Mouse (Mus musculus): ENCODE measurements around the gene Col15a1. TPM values are rescaled to one million over a fixed set of nuclear protein-coding genes. Genes with fewer than 3 reads are reported as not detected.

The Col15a1 gene
- polyA plus RNA-seq, 1 experiment from 2014 or later, result 2.0 TPM

- no peaks in the 10 kb centered on the region for H3K4me1 ChIP-seq (ENCODE audit: control insufficient read depth, insufficient read depth, low read length)
- no peaks in the 10 kb centered on the region for H3K27me3 ChIP-seq (ENCODE audit: control insufficient read depth, insufficient read depth, low read length)
- 72% methylated on average over 3 of the region's 3 CpGs for WGBS (ENCODE audit: insufficient replicate concordance)
- no peak overlapping the region for H3K4me2 ChIP-seq
- H3K9me3 ChIP-seq (replicated peaks; ENCODE audit: control insufficient read depth, low read length), result no peaks in the 10 kb centered on the region
- no peak overlapping the region for H3K4me3 ChIP-seq (ENCODE audit: low read depth, low read length)
- ATAC-seq (replicated peaks; ENCODE audit: insufficient number of reproducible peaks, low FRiP score, low TSS enrichment), result no peak
- no peak overlapping the region for H3K27ac ChIP-seq (ENCODE audit: low read depth, low read length)
- no peak overlapping the region for H3K9ac ChIP-seq (ENCODE audit: low read depth, low read length)
- no peaks in the 10 kb centered on the region for H3K36me3 ChIP-seq (ENCODE audit: control insufficient read depth, insufficient read depth, low read length)
Observed at GRCm38 (mm10) chr4:47327782-47328181, 119.8 kb downstream of the Col15a1 start.

- ATAC-seq (replicated peaks; ENCODE audit: insufficient number of reproducible peaks, low FRiP score, low TSS enrichment), result no peak
- Histone ChIP-seq H3K9ac (ENCODE audit: low read depth, low read length) (no peak overlapping the region), H3K4me2 (no peak overlapping the region), H3K4me1 (ENCODE audit: control insufficient read depth, insufficient read depth, low read length) (no peaks in the 10 kb centered on the region), H3K4me3 (ENCODE audit: low read depth, low read length) (no peak overlapping the region), H3K9me3 (replicated peaks; ENCODE audit: control insufficient read depth, low read length) (no peaks in the 10 kb centered on the region), H3K36me3 (ENCODE audit: control insufficient read depth, insufficient read depth, low read length) (no peaks in the 10 kb centered on the region), H3K27ac (ENCODE audit: low read depth, low read length) (no peak overlapping the region), H3K27me3 (ENCODE audit: control insufficient read depth, insufficient read depth, low read length) (no peaks in the 10 kb centered on the region)
- 10% methylated on average over 1 of the region's 1 CpGs for WGBS (ENCODE audit: insufficient replicate concordance)
Observed at GRCm38 (mm10) chr4:47329285-47329684, 121.3 kb downstream of the Col15a1 start.

GRCm38 (mm10) chr4:47330378-47331052, 122.6 kb downstream of the Col15a1 start:
- no peak for ATAC-seq (replicated peaks; ENCODE audit: insufficient number of reproducible peaks, low FRiP score, low TSS enrichment)
- 82% methylated on average over 13 of the region's 13 CpGs for WGBS (ENCODE audit: insufficient replicate concordance)
- Histone ChIP-seq H3K4me3 (ENCODE audit: low read depth, low read length) (no peak overlapping the region), H3K9me3 (replicated peaks; ENCODE audit: control insufficient read depth, low read length) (no peaks in the 10 kb centered on the region), H3K27ac (ENCODE audit: low read depth, low read length) (no peak overlapping the region), H3K36me3 (ENCODE audit: control insufficient read depth, insufficient read depth, low read length) (no peaks in the 10 kb centered on the region), H3K4me2 (no peak overlapping the region), H3K9ac (ENCODE audit: low read depth, low read length) (no peak overlapping the region), H3K4me1 (ENCODE audit: control insufficient read depth, insufficient read depth, low read length) (no peaks in the 10 kb centered on the region), H3K27me3 (ENCODE audit: control insufficient read depth, insufficient read depth, low read length) (no peaks in the 10 kb centered on the region)

GRCm38 (mm10) chr4:47332812-47333343, 124.9 kb downstream of the Col15a1 start:
- no peak for ATAC-seq (replicated peaks; ENCODE audit: insufficient number of reproducible peaks, low FRiP score, low TSS enrichment)
- no peak overlapping the region for H3K27ac ChIP-seq (ENCODE audit: low read depth, low read length)
- 82% methylated on average over 6 of the region's 6 CpGs for WGBS (ENCODE audit: insufficient replicate concordance)
- H3K4me3 ChIP-seq (ENCODE audit: low read depth, low read length), result no peak overlapping the region
- H3K36me3 ChIP-seq (ENCODE audit: control insufficient read depth, insufficient read depth, low read length), result no peaks in the 10 kb centered on the region
- H3K4me2 ChIP-seq, result no peak overlapping the region
- H3K9me3 ChIP-seq (replicated peaks; ENCODE audit: control insufficient read depth, low read length), result no peaks in the 10 kb centered on the region
- no peaks in the 10 kb centered on the region for H3K4me1 ChIP-seq (ENCODE audit: control insufficient read depth, insufficient read depth, low read length)
- H3K9ac ChIP-seq (ENCODE audit: low read depth, low read length), result no peak overlapping the region
- no peaks in the 10 kb centered on the region for H3K27me3 ChIP-seq (ENCODE audit: control insufficient read depth, insufficient read depth, low read length)

GRCm38 (mm10) chr4:47333541-47333940, 125.6 kb downstream of the Col15a1 start:
- Histone ChIP-seq H3K9me3 (replicated peaks; ENCODE audit: control insufficient read depth, low read length) (no peaks in the 10 kb centered on the region), H3K4me1 (ENCODE audit: control insufficient read depth, insufficient read depth, low read length) (no peaks in the 10 kb centered on the region), H3K27me3 (ENCODE audit: control insufficient read depth, insufficient read depth, low read length) (no peaks in the 10 kb centered on the region), H3K4me3 (ENCODE audit: low read depth, low read length) (no peak overlapping the region), H3K27ac (ENCODE audit: low read depth, low read length) (no peak overlapping the region), H3K9ac (ENCODE audit: low read depth, low read length) (no peak overlapping the region), H3K4me2 (no peak overlapping the region), H3K36me3 (ENCODE audit: control insufficient read depth, insufficient read depth, low read length) (no peaks in the 10 kb centered on the region)
- WGBS (ENCODE audit: insufficient replicate concordance), result 94% methylated on average over 3 of the region's 3 CpGs
- no peak for ATAC-seq (replicated peaks; ENCODE audit: insufficient number of reproducible peaks, low FRiP score, low TSS enrichment)

- Histone ChIP-seq H3K4me3 (ENCODE audit: low read depth, low read length) (no peak overlapping the region), H3K27me3 (ENCODE audit: control insufficient read depth, insufficient read depth, low read length) (no peaks in the 10 kb centered on the region), H3K4me1 (ENCODE audit: control insufficient read depth, insufficient read depth, low read length) (peaks cover 8% of the 10 kb centered on the region; the same call in 1 of the 2 replicates), H3K27ac (ENCODE audit: low read depth, low read length) (no peak overlapping the region), H3K9ac (ENCODE audit: low read depth, low read length) (no peak overlapping the region), H3K4me2 (no peak overlapping the region), H3K36me3 (ENCODE audit: control insufficient read depth, insufficient read depth, low read length) (no peaks in the 10 kb centered on the region), H3K9me3 (replicated peaks; ENCODE audit: control insufficient read depth, low read length) (no peaks in the 10 kb centered on the region)
- WGBS (ENCODE audit: insufficient replicate concordance), result 69% methylated on average over 3 of the region's 3 CpGs
- ATAC-seq (replicated peaks; ENCODE audit: insufficient number of reproducible peaks, low FRiP score, low TSS enrichment), result no peak
Observed at GRCm38 (mm10) chr4:47336941-47337600, 129.1 kb downstream of the Col15a1 start.

GRCm38 (mm10) chr4:47342632-47343031, 134.7 kb downstream of the Col15a1 start:
- no peak overlapping the region for H3K9ac ChIP-seq (ENCODE audit: low read depth, low read length)
- no peak overlapping the region for H3K4me2 ChIP-seq
- no peaks in the 10 kb centered on the region for H3K27me3 ChIP-seq (ENCODE audit: control insufficient read depth, insufficient read depth, low read length)
- H3K36me3 ChIP-seq (ENCODE audit: control insufficient read depth, insufficient read depth, low read length), result no peaks in the 10 kb centered on the region
- peaks cover 8% of the 10 kb centered on the region; the same call in 1 of the 2 replicates for H3K4me1 ChIP-seq (ENCODE audit: control insufficient read depth, insufficient read depth, low read length)
- ATAC-seq (replicated peaks; ENCODE audit: insufficient number of reproducible peaks, low FRiP score, low TSS enrichment), result no peak
- H3K9me3 ChIP-seq (replicated peaks; ENCODE audit: control insufficient read depth, low read length), result no peaks in the 10 kb centered on the region
- H3K4me3 ChIP-seq (ENCODE audit: low read depth, low read length), result no peak overlapping the region
- H3K27ac ChIP-seq (ENCODE audit: low read depth, low read length), result no peak overlapping the region
- WGBS (ENCODE audit: insufficient replicate concordance), result 48% methylated on average over 8 of the region's 8 CpGs

- ATAC-seq (replicated peaks; ENCODE audit: insufficient number of reproducible peaks, low FRiP score, low TSS enrichment), result no peak
- whole genome bisulfite sequencing (ENCODE audit: insufficient replicate concordance), result 82% methylated on average over 4 of the region's 4 CpGs
- Histone ChIP-seq H3K4me1 (ENCODE audit: control insufficient read depth, insufficient read depth, low read length) (no peaks in the 10 kb centered on the region), H3K9me3 (replicated peaks; ENCODE audit: control insufficient read depth, low read length) (no peaks in the 10 kb centered on the region), H3K36me3 (ENCODE audit: control insufficient read depth, insufficient read depth, low read length) (no peaks in the 10 kb centered on the region), H3K9ac (ENCODE audit: low read depth, low read length) (no peak overlapping the region), H3K27me3 (ENCODE audit: control insufficient read depth, insufficient read depth, low read length) (no peaks in the 10 kb centered on the region), H3K27ac (ENCODE audit: low read depth, low read length) (no peak overlapping the region), H3K4me3 (ENCODE audit: low read depth, low read length) (no peak overlapping the region), H3K4me2 (no peak overlapping the region)
Observed at GRCm38 (mm10) chr4:47347022-47347421, 139.1 kb downstream of the Col15a1 start.

Data from heart, embryonic 11.5 days (tissue).